Mouse (Mus musculus) CD8-positive naive resting alpha-beta T cell, adult 2 months (primary cell): ENCODE results near the gene Prim2.

Experiments used
- DNase-seq, 2 experiments: peaks; one replicate each; pipeline ENCODE4 v3.0.0; 2022; ENCODE audit warnings: low read depth in 2 of 2, low spot score in 2 of 2

Prim2 gene

GRCm38 (mm10) chr1:33495586-33495985 lies 174.0 kb downstream of the Prim2 start:
- DNase-seq = no peak

GRCm38 (mm10) chr1:33495203-33495553 lies 174.4 kb downstream of the Prim2 start:
- no peak for DNase-seq

- no peak for DNase-seq
These were observed 174.9 kb downstream of the Prim2 start for GRCm38 (mm10) chr1:33494524-33495202.

- DNase-seq = no peak
These were observed 179.4 kb downstream of the Prim2 start for GRCm38 (mm10) chr1:33490220-33490619.

- DNase-seq = no peak
These were observed 181.2 kb downstream of the Prim2 start for GRCm38 (mm10) chr1:33488372-33488771.

GRCm38 (mm10) chr1:33483746-33484145 lies 185.8 kb downstream of the Prim2 start:
- no peak for DNase-seq

GRCm38 (mm10) chr1:33480382-33480781 lies 189.2 kb downstream of the Prim2 start:
- no peak for DNase-seq

- no peak for DNase-seq
These were observed 198.5 kb downstream of the Prim2 start for GRCm38 (mm10) chr1:33471069-33471468.

DNA sequence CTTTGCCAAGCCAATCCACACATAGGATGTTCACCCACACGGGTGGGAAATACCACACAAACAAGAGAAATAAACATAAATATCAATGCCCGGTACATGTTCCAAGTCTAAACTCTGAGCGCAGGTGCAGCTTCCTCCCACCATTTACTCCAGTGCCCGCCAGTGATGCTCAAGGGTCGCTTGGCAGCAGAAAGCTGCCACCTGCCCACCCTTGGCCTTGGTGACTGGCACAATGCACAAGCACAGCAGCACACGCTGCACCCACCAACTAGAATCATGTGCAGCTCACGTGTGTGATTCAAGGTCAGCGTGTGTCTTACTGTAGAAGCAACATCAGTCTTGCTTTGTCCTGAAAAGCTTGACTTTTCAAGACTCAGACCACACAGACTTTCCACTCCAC lies 199.4 kb downstream of the Prim2 start:
- DNase-seq = no peak

DNA sequence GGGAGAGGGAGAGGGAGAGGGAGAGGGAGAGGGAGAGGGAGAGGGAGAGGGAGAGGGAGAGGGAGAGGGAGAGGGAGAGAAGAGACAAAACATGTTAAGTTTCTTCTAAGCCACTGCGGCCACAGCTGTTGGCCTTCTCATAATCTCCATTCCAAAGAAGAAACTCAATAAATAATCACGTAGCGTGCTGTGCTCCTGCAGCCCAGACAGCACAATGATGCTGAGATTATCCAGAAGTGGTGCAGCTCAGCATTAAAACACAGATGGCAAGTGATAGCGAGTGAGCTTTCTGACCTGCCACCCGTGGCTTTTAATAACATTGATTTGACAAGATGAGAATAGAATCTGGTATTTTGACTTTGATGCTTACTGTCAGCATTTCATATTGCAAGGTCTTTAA lies 205.4 kb downstream of the Prim2 start:
- no peak for DNase-seq

GRCm38 (mm10) chr1:33460703-33461102 lies 208.9 kb downstream of the Prim2 start:
- no peak for DNase-seq

- DNase-seq = no peak
These were observed 209.3 kb downstream of the Prim2 start for GRCm38 (mm10) chr1:33460262-33460661.

DNA sequence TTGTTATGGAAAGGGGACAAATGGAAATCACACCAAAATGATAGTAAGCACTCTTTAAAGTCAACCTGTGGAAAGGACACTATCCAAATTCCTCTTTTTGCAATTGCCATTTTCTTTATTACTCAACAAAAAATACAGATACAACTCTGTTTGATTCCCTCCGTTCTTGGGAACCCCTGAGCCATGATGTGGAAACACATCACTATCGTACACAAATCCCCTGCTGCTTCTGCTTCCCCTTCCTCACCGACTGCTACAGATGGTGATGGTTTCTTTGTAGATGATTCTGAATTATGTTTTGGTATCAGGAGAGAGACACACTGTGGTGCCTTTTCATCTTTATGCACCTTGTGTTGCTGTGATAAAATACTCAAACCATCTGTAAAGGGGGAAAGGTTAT lies 210.6 kb downstream of the Prim2 start:
- DNase-seq = no peak

GRCm38 (mm10) chr1:33454251-33454650 lies 215.3 kb downstream of the Prim2 start:
- DNase-seq = no peak

DNA sequence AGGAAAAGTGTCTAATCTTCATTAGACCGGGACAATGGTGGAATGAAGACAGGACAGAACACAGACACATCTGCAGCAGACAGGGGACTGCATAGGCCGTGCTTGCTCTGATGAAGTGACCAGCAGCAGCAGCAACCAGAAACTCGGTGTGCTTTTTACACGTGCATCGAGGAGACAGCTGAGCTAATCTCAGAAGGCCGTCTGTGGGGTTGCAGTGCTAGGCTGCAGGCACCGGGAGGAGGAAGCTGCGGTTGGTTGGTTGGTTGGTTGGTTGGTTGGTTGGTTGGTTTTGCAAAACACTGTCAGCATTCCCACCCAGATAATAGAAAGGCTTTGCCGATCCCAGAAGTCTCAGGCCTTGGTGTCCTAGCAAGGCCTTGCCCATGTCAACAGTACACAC lies 216.3 kb downstream of the Prim2 start:
- DNase-seq = no peak

DNA sequence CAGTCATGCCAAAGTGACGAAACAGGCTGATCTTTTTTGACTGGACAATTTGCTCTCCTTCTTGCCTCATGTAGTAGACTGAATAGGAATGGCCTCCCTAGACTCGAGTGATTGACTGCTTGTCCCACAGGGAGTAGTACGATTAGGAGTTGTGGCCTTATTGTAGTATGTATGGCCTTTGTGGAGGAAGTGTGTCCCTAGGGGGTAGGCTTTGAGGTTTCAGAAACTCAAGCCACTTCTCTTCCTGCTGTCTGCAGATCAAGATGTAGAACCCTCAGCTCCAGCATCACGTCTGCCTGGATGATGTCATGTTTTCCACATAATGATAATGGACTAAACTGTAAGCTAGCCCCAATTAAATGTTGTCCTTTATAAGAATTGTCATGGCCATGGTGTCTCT lies 222.4 kb downstream of the Prim2 start:
- no peak for DNase-seq

DNA sequence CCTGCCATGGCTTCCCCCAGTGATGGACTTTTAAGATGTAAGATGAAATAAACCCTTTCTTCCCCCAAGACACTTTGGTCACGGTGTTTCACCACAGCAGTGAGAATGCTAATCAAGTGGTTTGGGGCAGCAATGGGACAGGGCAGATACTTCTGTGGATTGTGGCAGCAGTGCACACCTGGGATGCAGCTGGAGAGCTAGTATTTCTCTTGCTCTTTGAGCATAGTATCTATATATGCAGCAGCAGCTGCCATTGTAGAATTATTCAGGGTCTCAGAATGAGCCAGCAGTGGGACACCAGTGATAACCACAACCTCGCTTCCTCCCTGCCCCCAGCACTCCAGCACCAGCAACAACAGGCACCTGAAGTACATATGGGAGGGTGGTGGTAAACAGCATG lies 233.4 kb downstream of the Prim2 start:
- no peak for DNase-seq
